Mouse (Mus musculus) heart, embryonic 11.5 days (tissue): ENCODE measurements around the gene Pdlim7. TPM values are rescaled to one million over a fixed set of nuclear protein-coding genes. Genes with fewer than 3 reads are reported as not detected.
A peak's percentile ranks its signal among the peaks of the same experiment; 100 is the strongest.

Experiments used
- ATAC-seq: fragments of 200-750 bp; cut with Nextera tagmentation; replicated peaks from 2 replicates; pipeline ENCODE4 v1.8.0; 2017; ENCODE audit warnings: moderate library complexity; ENCODE audit not compliant: insufficient number of reproducible peaks, low FRiP score, low TSS enrichment
- H3K27ac ChIP-seq: fragments of 300-500 bp; sonication (generic); 2 replicates; pipeline ENCODE4 v1.5.1; 2014; ENCODE audit warnings: mild to moderate bottlenecking, low read depth, low read length
- H3K27me3 ChIP-seq: fragments of 300-500 bp; sonication (generic); 2 replicates; pipeline ENCODE4 v1.6.1; 2014; ENCODE audit warnings: mild to moderate bottlenecking, low read length, mixed read lengths; ENCODE audit not compliant: control insufficient read depth, insufficient read depth
- H3K36me3 ChIP-seq: fragments of 300-500 bp; sonication (generic); 2 replicates; pipeline ENCODE4 v1.6.1; 2014; ENCODE audit warnings: mild to moderate bottlenecking, low read length, moderate library complexity, mixed read lengths; ENCODE audit not compliant: control insufficient read depth, insufficient read depth
- H3K4me1 ChIP-seq: fragments of 300-500 bp; sonication (generic); 2 replicates; pipeline ENCODE4 v1.6.1; 2014; ENCODE audit warnings: low read length; ENCODE audit not compliant: control insufficient read depth, insufficient read depth
- H3K4me2 ChIP-seq: fragments of 300-500 bp; sonication (generic); 2 replicates; pipeline ENCODE4 v1.6.1; 2014; ENCODE audit warnings: mild to moderate bottlenecking, moderate library complexity
- H3K4me3 ChIP-seq: fragments of 300-500 bp; sonication (generic); 2 replicates; pipeline ENCODE4 v1.5.1; 2014; ENCODE audit warnings: low read depth, low read length
- H3K9ac ChIP-seq: fragments of 300-500 bp; sonication (generic); 2 replicates; pipeline ENCODE4 v1.6.1; 2014; ENCODE audit warnings: mild to moderate bottlenecking, low read depth, low read length, moderate library complexity
- H3K9me3 ChIP-seq: fragments of 300-500 bp; sonication (generic); replicated peaks from 2 replicates; pipeline ENCODE4 v1.6.1; 2016; ENCODE audit warnings: low read length; ENCODE audit not compliant: control insufficient read depth
- WGBS: fragments of 180-500 bp; shearing (Covaris S2); extraction: QIAGEN DNeasy Blood & Tissue Kit; methylation state at CpG from one replicate; pipeline ENCODE4 v1.1.7; 2014; ENCODE audit not compliant: insufficient replicate concordance; 5-methylcytosine and 5-hydroxymethylcytosine counted together
- polyA plus RNA-seq: library from polyadenylated mRNA; unstranded; fragments of >200 nt; fragmentation: Nextera tagmentation; extraction: Ambion mirVana; gene quantifications from 2 replicates; pipeline ENCODE4 v1.2.1, GENCODE M21; 2014

Gene Pdlim7
- polyA plus RNA-seq, 1 experiment from 2014 or later: 439 TPM

DNA sequence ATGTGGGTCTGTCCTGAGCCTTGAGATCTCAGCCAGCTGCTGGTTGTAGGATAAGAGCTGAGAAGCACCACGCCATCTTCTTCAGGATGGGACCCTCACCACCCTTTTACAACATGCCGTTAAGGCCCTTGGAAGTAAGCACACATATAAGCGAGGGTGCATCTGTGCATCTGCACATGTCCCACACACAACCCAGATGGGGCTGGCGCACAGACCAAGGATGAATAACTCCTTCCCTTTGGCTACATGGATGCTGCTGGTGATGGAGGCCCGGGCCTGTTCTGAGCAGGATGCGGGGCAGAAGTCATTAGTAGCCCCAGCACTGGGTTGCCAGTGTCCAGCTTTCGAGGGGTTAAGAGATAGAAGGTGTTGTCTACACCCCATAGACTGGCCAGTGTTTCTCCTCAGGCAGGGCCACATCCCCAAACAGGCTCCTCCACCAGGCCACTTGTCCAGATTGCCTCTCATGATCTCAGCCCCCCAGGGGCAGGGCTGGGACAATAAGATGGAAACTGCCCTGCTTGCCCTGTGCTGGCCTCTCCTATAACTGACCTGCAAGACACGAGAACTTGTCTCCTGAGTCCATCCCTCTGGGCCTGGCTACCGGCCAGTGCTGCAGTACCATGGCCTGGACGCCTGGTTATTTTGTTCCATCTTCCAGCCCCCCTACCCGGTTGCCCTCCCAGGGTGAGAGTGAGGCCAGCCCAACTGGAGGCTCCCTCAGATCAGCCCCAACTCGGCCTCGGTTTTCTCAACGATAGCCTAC is 27.3 kb downstream of the Pdlim7 start:
- 44% methylated on average over 14 of the region's 14 CpGs for WGBS
- no peak overlapping the region for H3K27ac ChIP-seq
- peaks cover 36% of the 10 kb centered on the region for H3K4me1 ChIP-seq
- peaks cover 10% of the 10 kb centered on the region for H3K36me3 ChIP-seq
- H3K4me3 ChIP-seq: peak overlapping the region; percentile 87
- peak overlapping the region; percentile 86 for H3K4me2 ChIP-seq
- no peaks in the 10 kb centered on the region for H3K9me3 ChIP-seq
- no peak for ATAC-seq
- peaks cover 50% of the 10 kb centered on the region for H3K27me3 ChIP-seq
- H3K9ac ChIP-seq: peak overlapping the region; percentile 88

- Histone ChIP-seq H3K27me3 (peaks cover 44% of the 10 kb centered on the region), H3K4me1 (peaks cover 36% of the 10 kb centered on the region), H3K9me3 (no peaks in the 10 kb centered on the region), H3K36me3 (peaks cover 17% of the 10 kb centered on the region), H3K9ac (no peak overlapping the region), H3K27ac (no peak overlapping the region), H3K4me3 (no peak overlapping the region), H3K4me2 (no peak overlapping the region)
- WGBS: 42% methylated on average over 7 of the region's 7 CpGs
- ATAC-seq: no peak
Measured at GRCm38 (mm10) chr13:55484520-55485088, 28.9 kb downstream of the Pdlim7 start.

GRCm38 (mm10) chr13:55483593-55483992 is 29.9 kb downstream of the Pdlim7 start:
- peaks cover 39% of the 10 kb centered on the region for H3K4me1 ChIP-seq
- no peak overlapping the region for H3K27ac ChIP-seq
- H3K36me3 ChIP-seq: peaks cover 17% of the 10 kb centered on the region

DNA sequence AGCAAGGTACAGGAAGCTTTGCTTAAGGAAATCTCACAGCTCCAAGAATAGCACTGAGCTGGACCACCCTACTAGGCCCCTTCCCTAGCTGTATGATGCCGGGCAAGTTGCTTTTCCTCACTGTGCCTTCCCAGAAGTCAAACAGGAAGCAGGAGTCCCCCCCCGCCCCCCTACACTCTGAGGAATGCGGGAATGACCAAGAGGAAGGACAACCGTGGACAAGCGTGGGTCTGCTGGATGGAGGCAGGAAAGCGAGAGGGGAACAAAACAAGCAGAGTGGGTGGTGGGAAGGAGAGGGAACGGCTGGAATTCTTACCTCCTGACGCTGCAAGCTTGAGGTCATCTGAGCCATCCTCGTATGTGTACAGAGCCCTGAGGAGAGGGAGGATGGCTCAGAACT is 30.4 kb downstream of the Pdlim7 start:
- H3K9me3 ChIP-seq: no peaks in the 10 kb centered on the region
- peaks cover 32% of the 10 kb centered on the region for H3K27me3 ChIP-seq
- 0 out of 2 replicates have a peak overlapping the region, but pooled peaks have one; percentile 22 for H3K9ac ChIP-seq
- H3K4me3 ChIP-seq: no peak overlapping the region
- 25% methylated on average over 9 of the region's 9 CpGs for WGBS
- H3K27ac ChIP-seq: no peak overlapping the region; the same call in 1 of the 2 replicates
- peaks cover 17% of the 10 kb centered on the region for H3K36me3 ChIP-seq
- H3K4me2 ChIP-seq: no peak overlapping the region
- no peak for ATAC-seq
- peaks cover 39% of the 10 kb centered on the region for H3K4me1 ChIP-seq

More at GRCm38 (mm10) chr13:55483593-55483992, 29.9 kb downstream of the Pdlim7 start:
- 0 out of 2 replicates have a peak overlapping the region, but pooled peaks have one; percentile 22 for H3K9ac ChIP-seq
- H3K9me3 ChIP-seq: no peaks in the 10 kb centered on the region
- H3K4me3 ChIP-seq: no peak overlapping the region
- H3K4me2 ChIP-seq: no peak overlapping the region
- ATAC-seq: no peak
- peaks cover 37% of the 10 kb centered on the region for H3K27me3 ChIP-seq
- 54% methylated on average over 15 of the region's 15 CpGs for WGBS

GRCm38 (mm10) chr13:55482542-55482941 is 30.9 kb downstream of the Pdlim7 start:
- no peak overlapping the region for H3K4me2 ChIP-seq
- no peak overlapping the region for H3K9ac ChIP-seq
- H3K36me3 ChIP-seq: peaks cover 18% of the 10 kb centered on the region
- H3K4me1 ChIP-seq: peaks cover 39% of the 10 kb centered on the region
- H3K27me3 ChIP-seq: peaks cover 31% of the 10 kb centered on the region
- no peak overlapping the region; the same call in 1 of the 2 replicates for H3K27ac ChIP-seq
- 71% methylated on average over 7 of the region's 7 CpGs for WGBS
- no peak for ATAC-seq
- H3K4me3 ChIP-seq: no peak overlapping the region
- H3K9me3 ChIP-seq: no peaks in the 10 kb centered on the region

DNA sequence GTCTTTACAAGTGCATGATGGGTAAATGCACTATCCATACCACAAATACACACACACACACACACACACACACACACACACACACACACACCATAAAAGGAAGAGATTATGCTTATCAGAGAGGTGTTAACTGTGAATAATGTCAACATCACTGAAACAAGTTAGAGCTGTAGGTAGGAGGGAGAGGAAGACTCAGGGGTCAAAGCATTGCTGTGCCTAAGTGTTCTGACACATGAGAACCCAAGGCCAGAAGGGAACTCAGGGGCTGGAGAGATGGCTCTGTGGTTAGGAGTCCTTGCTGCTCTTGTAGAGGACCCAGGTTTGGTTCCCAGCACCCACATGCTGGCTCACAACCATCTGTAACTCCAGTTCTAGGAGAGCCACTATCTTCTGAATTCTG is 33.5 kb downstream of the Pdlim7 start:
- no peak for ATAC-seq
- Histone ChIP-seq H3K4me2 (no peak overlapping the region), H3K27me3 (peaks cover 18% of the 10 kb centered on the region), H3K36me3 (peaks cover 34% of the 10 kb centered on the region), H3K4me1 (peaks cover 17% of the 10 kb centered on the region), H3K27ac (no peak overlapping the region), H3K9me3 (no peaks in the 10 kb centered on the region), H3K9ac (no peak overlapping the region), H3K4me3 (no peak overlapping the region)

DNA sequence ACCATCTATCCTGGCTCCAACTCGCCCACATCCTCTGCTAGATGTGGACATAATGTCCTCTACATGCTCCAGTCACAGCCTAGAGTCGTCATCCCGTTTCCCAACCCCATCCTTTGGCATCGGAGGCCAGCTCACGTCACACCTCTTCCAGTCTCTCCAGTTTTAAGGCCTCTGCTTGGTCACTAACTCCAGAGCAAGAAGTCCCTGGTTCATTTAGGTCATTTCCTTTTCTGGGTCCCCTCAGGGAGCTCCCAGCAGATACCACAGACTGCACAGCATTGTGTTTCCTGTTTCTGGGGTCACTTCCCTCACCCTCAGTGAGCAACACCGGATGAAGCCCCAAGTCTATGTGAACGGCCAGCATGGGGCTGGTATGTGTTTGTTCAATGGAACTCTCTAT is 34.5 kb downstream of the Pdlim7 start:
- Histone ChIP-seq H3K36me3 (peaks cover 35% of the 10 kb centered on the region), H3K4me2 (no peak overlapping the region), H3K4me3 (no peak overlapping the region), H3K4me1 (peaks cover 14% of the 10 kb centered on the region), H3K9me3 (no peaks in the 10 kb centered on the region), H3K27ac (no peak overlapping the region), H3K9ac (no peak overlapping the region), H3K27me3 (peaks cover 17% of the 10 kb centered on the region)
- WGBS: 68% methylated on average over 7 of the region's 7 CpGs
- ATAC-seq: no peak

GRCm38 (mm10) chr13:55478036-55478435 is 35.4 kb downstream of the Pdlim7 start:
- H3K36me3 ChIP-seq: peaks cover 35% of the 10 kb centered on the region
- 54% methylated on average over 5 of the region's 5 CpGs for WGBS

More at GRCm38 (mm10) chr13:55478036-55478435, 35.4 kb downstream of the Pdlim7 start:
- Histone ChIP-seq H3K9ac (no peak overlapping the region), H3K4me3 (no peak overlapping the region), H3K27ac (no peak overlapping the region), H3K4me2 (no peak overlapping the region), H3K4me1 (peaks cover 12% of the 10 kb centered on the region), H3K9me3 (no peaks in the 10 kb centered on the region), H3K27me3 (peaks cover 20% of the 10 kb centered on the region)
- ATAC-seq: no peak
